Mouse (Mus musculus) hindbrain, embryonic 15.5 days (tissue): Measurements from ENCODE around the gene Rp9. TPM values are rescaled to one million over a fixed set of nuclear protein-coding genes. Genes with fewer than 3 reads are reported as not detected.
"Not testable (repeated sequence)": the region's sequence is repeated elsewhere in the genome, so short reads cannot be mapped to it uniquely, and the experiment has no call there.

Experiments
- ATAC-seq: fragments of 200-750 bp; cut with Nextera tagmentation; 2 replicates; pipeline ENCODE4 v1.8.0; 2017; ENCODE audit warnings: low read depth, moderate number of reproducible peaks, moderate TSS enrichment; ENCODE audit not compliant: low FRiP score
- H3K27ac ChIP-seq: fragments of 300-500 bp; sonication (generic); replicated peaks from 2 replicates; pipeline ENCODE4 v1.5.1; 2015; ENCODE audit warnings: mild to moderate bottlenecking, inconsistent platforms
- H3K27me3 ChIP-seq: fragments of 300-500 bp; sonication (generic); 2 replicates; pipeline ENCODE4 v1.6.1; 2015; ENCODE audit warnings: control low read depth, inconsistent platforms
- H3K36me3 ChIP-seq: fragments of 300-500 bp; sonication (generic); 2 replicates; pipeline ENCODE4 v1.6.1; 2015; ENCODE audit warnings: control low read depth, inconsistent platforms
- H3K4me1 ChIP-seq: fragments of 300-500 bp; sonication (generic); replicated peaks from 2 replicates; pipeline ENCODE4 v1.6.1; 2015; ENCODE audit warnings: control low read depth, inconsistent platforms
- H3K4me2 ChIP-seq: fragments of 300-500 bp; sonication (generic); 2 replicates; pipeline ENCODE4 v1.6.1; 2015; ENCODE audit warnings: moderate library complexity, mild to moderate bottlenecking, inconsistent platforms
- H3K4me3 ChIP-seq: fragments of 300-500 bp; sonication (generic); 2 replicates; pipeline ENCODE4 v1.5.1; 2015; ENCODE audit warnings: mild to moderate bottlenecking, inconsistent platforms
- H3K9ac ChIP-seq: fragments of 300-500 bp; sonication (generic); 2 replicates; pipeline ENCODE4 v1.6.1; 2015; ENCODE audit warnings: inconsistent platforms
- H3K9me3 ChIP-seq: fragments of 300-500 bp; sonication (generic); 2 replicates; pipeline ENCODE4 v1.6.1; 2016; ENCODE audit warnings: control low read depth, inconsistent platforms
- WGBS: fragments of 180-500 bp; shearing (Covaris S2); methylation state at CpG from one replicate; pipeline ENCODE4 v1.1.7; 2015; 5-methylcytosine and 5-hydroxymethylcytosine counted together
- polyA plus RNA-seq: library from polyadenylated mRNA; unstranded; fragments of >200 nt; fragmentation: Nextera tagmentation; extraction: Ambion mirVana; gene quantifications from 2 replicates; pipeline ENCODE4 v1.2.1, GENCODE M21; 2015

Gene Rp9
- polyA plus RNA-seq, 1 experiment from 2014 or later, result 67.5 TPM

- not testable (repeated sequence) for H3K27ac ChIP-seq, ATAC-seq, H3K4me2 ChIP-seq, H3K4me1 ChIP-seq, H3K4me3 ChIP-seq, H3K9me3 ChIP-seq, H3K9ac ChIP-seq, H3K27me3 ChIP-seq
- H3K36me3 ChIP-seq, result peaks cover 82% of the 10 kb centered on the region
- WGBS, result 94% methylated on average over 8 of the region's 8 CpGs
These were observed 15.6 kb downstream of the Rp9 start, which contains the start of gene Gm17545 for GRCm38 (mm10) chr9:22453990-22454389. Gm17545 (plus strand) TSS chr9:22454290.

GRCm38 (mm10) chr9:22453501-22453924, 16.0 kb downstream of the Rp9 start:
- no peak for ATAC-seq
- no peaks in the 10 kb centered on the region for H3K27me3 ChIP-seq
- WGBS, result 92% methylated on average over 10 of the region's 10 CpGs
- H3K36me3 ChIP-seq, result peaks cover 82% of the 10 kb centered on the region
- H3K4me1 ChIP-seq, result no peaks in the 10 kb centered on the region
- no peak overlapping the region for H3K27ac ChIP-seq
- H3K9ac ChIP-seq, result no peak overlapping the region
- no peaks in the 10 kb centered on the region for H3K9me3 ChIP-seq
- no peak overlapping the region for H3K4me2 ChIP-seq
- H3K4me3 ChIP-seq, result no peak overlapping the region

GRCm38 (mm10) chr9:22452697-22453096, 16.8 kb downstream of the Rp9 start:
- WGBS, result 86% methylated on average over 10 of the region's 10 CpGs
- Histone ChIP-seq H3K4me3 (no peak overlapping the region), H3K4me1 (no peaks in the 10 kb centered on the region), H3K9me3 (no peaks in the 10 kb centered on the region), H3K4me2 (no peak overlapping the region), H3K27ac (no peak overlapping the region), H3K9ac (no peak overlapping the region), H3K27me3 (no peaks in the 10 kb centered on the region), H3K36me3 (peaks cover 90% of the 10 kb centered on the region)
- ATAC-seq, result no peak

GRCm38 (mm10) chr9:22449209-22449608, 20.3 kb downstream of the Rp9 start:
- 95% methylated on average over 6 of the region's 6 CpGs for WGBS

GRCm38 (mm10) chr9:22448420-22448819, 21.1 kb downstream of the Rp9 start:
- Histone ChIP-seq H3K27ac (no peak overlapping the region), H3K4me2 (no peak overlapping the region), H3K27me3 (no peaks in the 10 kb centered on the region), H3K9ac (no peak overlapping the region), H3K9me3 (no peaks in the 10 kb centered on the region), H3K4me1 (no peaks in the 10 kb centered on the region), H3K36me3 (peaks cover 60% of the 10 kb centered on the region), H3K4me3 (no peak overlapping the region)
- ATAC-seq, result no peak
- 90% methylated on average over 13 of the region's 13 CpGs for WGBS

More at GRCm38 (mm10) chr9:22449209-22449608, 20.3 kb downstream of the Rp9 start:
- H3K27ac ChIP-seq, result no peak overlapping the region
- no peaks in the 10 kb centered on the region for H3K9me3 ChIP-seq
- no peaks in the 10 kb centered on the region for H3K4me1 ChIP-seq
- H3K36me3 ChIP-seq, result peaks cover 67% of the 10 kb centered on the region
- no peak overlapping the region for H3K4me3 ChIP-seq
- no peak overlapping the region for H3K9ac ChIP-seq
- H3K27me3 ChIP-seq, result no peaks in the 10 kb centered on the region
- H3K4me2 ChIP-seq, result no peak overlapping the region
- no peak for ATAC-seq

- no peaks in the 10 kb centered on the region for H3K4me1 ChIP-seq
- no peak overlapping the region for H3K4me2 ChIP-seq
- H3K9me3 ChIP-seq, result no peaks in the 10 kb centered on the region
- no peaks in the 10 kb centered on the region for H3K27me3 ChIP-seq
- no peak for ATAC-seq
- 90% methylated on average over 5 of the region's 5 CpGs for WGBS
- H3K9ac ChIP-seq, result no peak overlapping the region
- H3K27ac ChIP-seq, result no peak overlapping the region
- peaks cover 48% of the 10 kb centered on the region for H3K36me3 ChIP-seq
- H3K4me3 ChIP-seq, result no peak overlapping the region
These were observed 22.3 kb downstream of the Rp9 start for GRCm38 (mm10) chr9:22447213-22447612.

- H3K36me3 ChIP-seq, result peaks cover 37% of the 10 kb centered on the region
- no peak overlapping the region for H3K27ac ChIP-seq
- H3K4me1 ChIP-seq, result no peaks in the 10 kb centered on the region
- no peak for ATAC-seq
- WGBS, result 88% methylated on average over 1 of the region's 1 CpGs
- H3K4me2 ChIP-seq, result no peak overlapping the region
- H3K4me3 ChIP-seq, result no peak overlapping the region
- no peaks in the 10 kb centered on the region for H3K9me3 ChIP-seq
- no peak overlapping the region for H3K9ac ChIP-seq
- H3K27me3 ChIP-seq, result no peaks in the 10 kb centered on the region
These were observed 24.4 kb downstream of the Rp9 start for GRCm38 (mm10) chr9:22445123-22445522.

GRCm38 (mm10) chr9:22443157-22443556, 26.4 kb downstream of the Rp9 start:
- ATAC-seq, result no peak
- Histone ChIP-seq H3K4me1 (no peaks in the 10 kb centered on the region), H3K9ac (no peak overlapping the region), H3K36me3 (peaks cover 29% of the 10 kb centered on the region), H3K4me2 (no peak overlapping the region), H3K27me3 (no peaks in the 10 kb centered on the region), H3K27ac (no peak overlapping the region), H3K4me3 (no peak overlapping the region), H3K9me3 (no peaks in the 10 kb centered on the region)
- WGBS, result 92% methylated on average over 10 of the region's 10 CpGs

- no peak overlapping the region for H3K27ac ChIP-seq
- ATAC-seq, result no peak
- no peak overlapping the region for H3K4me2 ChIP-seq
- no peak overlapping the region for H3K9ac ChIP-seq
- H3K36me3 ChIP-seq, result peaks cover 25% of the 10 kb centered on the region
- no peaks in the 10 kb centered on the region for H3K4me1 ChIP-seq
- WGBS, result 87% methylated on average over 1 of the region's 1 CpGs
- no peaks in the 10 kb centered on the region for H3K9me3 ChIP-seq
- no peak overlapping the region for H3K4me3 ChIP-seq
- no peaks in the 10 kb centered on the region for H3K27me3 ChIP-seq
These were observed 30.7 kb downstream of the Rp9 start for GRCm38 (mm10) chr9:22438826-22439225.

GRCm38 (mm10) chr9:22434101-22434500, 35.4 kb downstream of the Rp9 start:
- H3K9me3 ChIP-seq, result no peaks in the 10 kb centered on the region
- peaks cover 4% of the 10 kb centered on the region for H3K4me1 ChIP-seq
- H3K4me3 ChIP-seq, result no peak overlapping the region
- no peak overlapping the region for H3K4me2 ChIP-seq
- peaks cover 13% of the 10 kb centered on the region; the same call in 1 of the 2 replicates for H3K36me3 ChIP-seq
- H3K27ac ChIP-seq, result no peak overlapping the region
- ATAC-seq, result no peak
- no peaks in the 10 kb centered on the region for H3K27me3 ChIP-seq
- H3K9ac ChIP-seq, result no peak overlapping the region
- 94% methylated on average over 2 of the region's 2 CpGs for WGBS

- H3K4me1 ChIP-seq, result peaks cover 4% of the 10 kb centered on the region
- ATAC-seq, result no peak
- no peak overlapping the region for H3K4me2 ChIP-seq
- no peaks in the 10 kb centered on the region for H3K9me3 ChIP-seq
- 74% methylated on average over 2 of the region's 2 CpGs for WGBS
- H3K27me3 ChIP-seq, result no peaks in the 10 kb centered on the region
- peaks cover 10% of the 10 kb centered on the region; the same call in 1 of the 2 replicates for H3K36me3 ChIP-seq
- H3K4me3 ChIP-seq, result no peak overlapping the region
- no peak overlapping the region for H3K27ac ChIP-seq
- H3K9ac ChIP-seq, result no peak overlapping the region
These were observed 36.3 kb downstream of the Rp9 start for GRCm38 (mm10) chr9:22433221-22433620.

- no peak overlapping the region for H3K4me2 ChIP-seq
- no peak for ATAC-seq
- H3K36me3 ChIP-seq, result peaks cover 5% of the 10 kb centered on the region; the same call in 1 of the 2 replicates
- peaks cover 4% of the 10 kb centered on the region for H3K4me1 ChIP-seq
- 43% methylated on average over 5 of the region's 5 CpGs for WGBS
- H3K9ac ChIP-seq, result no peak overlapping the region
- no peaks in the 10 kb centered on the region for H3K9me3 ChIP-seq
- H3K4me3 ChIP-seq, result no peak overlapping the region
- H3K27me3 ChIP-seq, result no peaks in the 10 kb centered on the region
- H3K27ac ChIP-seq, result no peak overlapping the region
These were observed 39.2 kb downstream of the Rp9 start for GRCm38 (mm10) chr9:22430315-22430840.
